Mouse (Mus musculus) heart, postnatal 10 days (tissue): ENCODE results near the gene Flt1. TPM values are rescaled to one million over a fixed set of nuclear protein-coding genes. Genes with fewer than 3 reads are reported as not detected.

Experiments used
- DNase-seq, 2 experiments: peaks; one replicate each; pipeline ENCODE4 v3.0.0; 2021
- intact Hi-C: fragments of 180-260 bp; cut with DNase I; formaldehyde crosslinking; loops from one replicate; pipeline ENCODE4 v1.15.1; 2025
- total RNA-seq, 2 experiments: library from RNA; stranded (reverse); gene quantifications; 2 replicates each; pipeline ENCODE4 v1.2.3; 2021

The Flt1 gene
- total RNA-seq, 2 experiments from 2014 or later = 53.6 to 56.0 TPM

DNA sequence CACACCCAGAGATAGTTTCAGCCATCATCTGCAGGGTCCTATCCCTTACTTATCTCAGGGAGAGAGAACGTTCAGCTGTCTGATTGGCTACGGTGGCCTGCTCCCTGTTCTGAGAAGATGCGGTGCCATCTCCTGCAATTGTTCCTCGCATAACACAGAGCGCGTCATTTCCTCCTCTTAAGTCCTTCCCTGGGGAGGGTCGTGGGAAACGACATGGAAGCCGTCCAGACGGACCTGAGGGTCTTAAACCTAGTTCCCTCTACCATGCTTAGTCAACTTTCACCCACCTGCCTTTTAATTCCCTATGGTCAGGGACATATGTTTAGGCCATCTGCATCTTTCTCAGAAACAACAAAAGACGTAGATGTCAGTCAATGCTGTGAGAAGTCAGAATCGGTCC, 46.5 kb downstream of the Flt1 start:
- intact Hi-C loops = no loop called here

DNA sequence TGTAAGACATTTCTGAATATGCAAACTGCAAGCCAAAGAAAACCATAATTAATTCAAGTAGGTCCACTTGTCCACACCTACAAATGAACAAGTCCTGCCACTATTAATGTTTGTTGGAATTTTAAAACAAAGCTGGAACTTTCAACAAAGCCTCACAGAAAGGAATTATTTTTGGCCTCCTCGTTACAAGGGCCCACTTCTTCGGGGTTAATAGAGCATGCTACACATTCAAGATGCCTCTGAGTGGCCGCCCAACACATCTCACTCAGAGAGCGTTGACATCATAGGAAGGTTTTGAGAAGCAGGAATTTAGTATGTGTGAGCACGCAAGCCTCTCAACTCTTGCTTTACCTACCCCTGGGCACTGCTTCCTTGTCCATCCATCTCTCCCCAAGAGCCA, 50.0 kb downstream of the Flt1 start:
- intact Hi-C loops = no loop called here
- DNase-seq = no peak

More for the DNA sequence above, 46.5 kb downstream of the Flt1 start:
- no peak for DNase-seq

DNA sequence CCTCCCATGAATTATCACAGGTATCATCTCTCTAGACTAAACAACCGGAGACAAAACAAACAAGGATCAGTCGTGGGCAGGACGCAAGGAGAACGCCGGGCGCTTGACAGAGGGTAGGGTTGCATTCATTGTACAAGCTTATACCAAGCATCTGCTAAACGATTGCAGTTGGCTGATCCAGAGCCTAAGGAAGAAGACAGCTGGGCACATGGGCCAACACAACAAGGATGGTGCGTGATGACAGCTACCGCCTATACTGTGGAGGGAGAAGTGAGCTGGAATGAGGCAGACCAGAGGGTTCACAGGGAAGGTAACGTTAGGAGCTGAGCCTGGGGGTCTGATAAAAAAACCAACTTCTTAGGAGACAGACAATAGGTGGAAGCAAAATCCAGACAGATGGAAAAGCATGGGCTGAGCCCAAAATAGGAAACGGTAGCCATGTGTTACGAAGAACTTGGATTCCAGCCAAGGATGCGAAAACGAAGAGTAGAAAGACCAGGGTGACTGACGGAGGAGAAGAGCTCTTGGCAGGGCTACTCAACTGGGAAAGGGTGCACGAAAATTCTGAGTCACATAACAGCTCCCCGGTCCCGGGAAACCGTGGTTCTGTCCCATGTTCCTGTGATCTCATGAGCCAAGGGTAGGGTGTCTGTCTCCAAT, 53.9 kb downstream of the Flt1 start:
- DNase-seq = peak; percentile 41 to 45
- intact Hi-C loops = no loop called here

DNA sequence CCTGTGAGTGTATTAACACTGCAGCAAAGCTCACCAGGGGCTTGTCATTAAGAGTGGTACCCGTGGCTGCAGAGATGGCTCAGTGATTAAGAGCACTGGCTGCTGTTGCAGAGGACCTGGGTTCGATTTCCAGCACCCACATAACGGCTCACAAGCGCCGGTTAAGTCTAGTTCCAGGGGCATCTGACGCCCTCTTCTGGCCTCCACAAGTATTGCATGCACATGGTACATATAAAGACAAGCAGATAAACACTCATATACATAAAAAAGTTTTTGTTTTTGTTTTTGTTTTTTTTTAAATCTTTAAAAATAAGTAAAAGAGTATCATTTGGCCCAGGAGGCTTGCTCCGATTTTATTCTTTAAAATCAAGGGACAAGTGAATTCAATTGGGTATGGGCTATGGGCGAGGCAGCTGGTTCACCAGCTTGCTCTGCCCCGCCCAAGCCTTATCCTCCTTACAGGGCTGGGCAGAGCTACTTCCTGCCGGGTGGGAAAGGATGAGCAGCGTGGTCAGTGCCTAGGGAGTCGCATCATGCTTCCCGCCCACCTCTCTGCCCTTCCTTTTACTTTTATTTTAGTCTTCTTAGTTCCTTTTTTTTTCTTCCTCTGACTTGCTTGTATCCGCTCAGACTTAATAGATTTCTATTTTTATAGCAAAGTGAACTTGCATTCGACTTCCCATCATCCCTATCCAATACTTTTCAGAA, 57.0 kb downstream of the Flt1 start:
- intact Hi-C loops = no loop called here
- no peak for DNase-seq

DNA sequence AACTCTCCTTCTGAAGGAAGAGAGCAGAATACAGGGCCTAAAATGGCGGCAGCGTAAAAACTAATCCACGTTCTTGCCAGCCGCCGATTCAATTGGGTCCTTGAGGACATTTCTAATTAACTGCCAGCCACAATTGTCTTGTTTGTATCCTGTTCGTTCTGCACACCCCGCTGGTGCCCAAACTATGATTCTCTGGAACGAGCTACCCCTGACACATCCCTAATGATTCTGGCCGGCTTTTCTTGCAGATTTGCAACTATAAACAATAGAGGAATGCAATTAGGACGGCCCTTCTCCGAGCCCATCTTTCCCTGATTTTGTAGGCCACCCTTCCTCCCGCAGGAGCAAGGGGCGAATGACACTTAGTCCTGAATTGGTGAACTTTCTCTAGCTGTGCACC, 59.9 kb downstream of the Flt1 start:
- intact Hi-C loops = no loop called here
- no peak for DNase-seq

DNA sequence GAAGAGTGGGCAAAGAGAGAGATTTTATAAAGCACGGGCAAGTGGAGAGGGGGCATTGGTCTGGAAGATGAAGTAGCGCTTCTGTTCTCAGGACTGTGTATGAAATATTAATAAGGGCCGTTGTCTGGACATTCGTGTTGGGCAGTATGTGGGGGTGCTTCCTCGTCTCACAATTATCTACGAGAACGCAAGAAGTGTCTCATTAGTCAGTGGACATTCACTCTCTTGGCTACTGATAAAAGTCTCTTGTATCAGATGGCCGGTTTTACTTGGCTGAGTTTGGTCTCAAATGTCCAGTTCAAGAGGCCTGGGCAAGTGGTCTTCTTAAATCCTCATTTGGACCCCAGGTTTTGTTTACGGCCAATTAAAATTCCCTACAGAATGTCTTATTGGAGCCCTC, 60.4 kb downstream of the Flt1 start:
- intact Hi-C loops = no loop called here
- DNase-seq = no peak

DNA sequence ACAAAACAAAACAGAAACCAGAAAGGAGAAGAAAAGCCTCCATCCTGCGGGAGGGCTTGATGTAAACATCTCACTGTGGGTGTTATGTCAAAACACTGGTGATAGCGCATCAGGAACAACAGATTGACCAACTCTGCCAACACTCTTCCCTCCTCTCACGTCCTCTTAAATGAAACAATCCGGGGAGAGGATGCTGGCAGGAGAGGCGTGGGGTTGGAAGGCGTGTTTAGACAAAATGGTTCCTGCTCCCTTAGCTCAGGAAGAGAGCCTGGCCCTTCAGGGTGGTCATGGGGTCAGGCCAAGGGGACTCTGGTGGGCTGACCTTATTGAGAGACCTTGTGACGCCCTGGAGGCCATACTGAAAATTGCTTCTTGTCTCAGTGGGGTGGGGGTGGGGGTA, 65.9 kb downstream of the Flt1 start:
- DNase-seq = no peak
- intact Hi-C loops = loop anchor here (5.0 kb wide), 1 partner anchor 62 kb away; no protein-coding TSS in a partner anchor

DNA sequence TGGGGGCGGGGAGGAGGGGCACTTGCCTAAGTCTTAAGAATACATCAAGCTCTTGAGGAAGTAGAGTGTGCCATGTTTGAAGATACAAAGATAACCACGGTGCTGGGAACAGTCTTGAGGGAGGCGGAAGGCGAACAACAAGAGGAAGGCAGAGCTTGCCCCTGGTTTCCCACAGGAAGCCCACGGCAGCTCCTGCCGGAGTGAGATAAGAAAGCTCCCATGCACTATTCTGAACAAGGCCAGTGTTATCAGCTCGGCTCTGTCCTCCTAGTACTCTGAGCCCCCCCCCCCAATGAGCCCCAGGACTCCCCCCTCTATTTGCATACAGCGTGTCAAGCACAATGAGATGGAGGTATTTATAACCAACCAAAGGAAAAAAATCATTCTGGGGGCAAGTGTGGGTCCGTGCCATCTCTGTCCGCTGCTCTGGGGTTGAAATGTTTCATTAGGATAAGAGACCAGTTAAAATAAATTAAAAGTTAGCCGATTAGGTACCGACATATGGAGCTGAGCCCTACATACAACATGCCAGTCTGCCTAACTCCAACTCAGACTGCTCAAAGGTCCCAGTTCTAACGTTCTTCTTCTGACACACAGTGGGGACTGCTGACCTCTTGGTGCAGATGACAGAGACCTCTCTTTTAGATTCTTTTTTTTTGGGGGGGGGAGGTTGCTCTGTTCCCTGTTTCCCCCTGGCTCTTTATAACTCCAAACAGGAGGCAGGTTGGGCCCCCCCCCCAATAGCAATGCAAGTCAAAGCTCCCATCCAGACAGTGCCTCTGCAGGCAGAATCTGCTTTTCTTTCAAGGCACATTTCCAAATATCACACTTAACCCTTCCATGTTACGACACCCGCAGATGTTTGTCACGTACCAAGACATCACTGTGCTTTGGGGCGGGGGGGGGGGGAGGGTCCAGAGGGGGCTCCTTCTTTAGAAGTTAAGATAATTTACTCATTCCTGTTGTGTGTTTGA, 67.6 kb downstream of the Flt1 start:
- peak; percentile 48 to 51 for DNase-seq
- intact Hi-C loops = loop anchor here (5.0 kb wide), 1 partner anchor 64 kb away; no protein-coding TSS in a partner anchor

DNA sequence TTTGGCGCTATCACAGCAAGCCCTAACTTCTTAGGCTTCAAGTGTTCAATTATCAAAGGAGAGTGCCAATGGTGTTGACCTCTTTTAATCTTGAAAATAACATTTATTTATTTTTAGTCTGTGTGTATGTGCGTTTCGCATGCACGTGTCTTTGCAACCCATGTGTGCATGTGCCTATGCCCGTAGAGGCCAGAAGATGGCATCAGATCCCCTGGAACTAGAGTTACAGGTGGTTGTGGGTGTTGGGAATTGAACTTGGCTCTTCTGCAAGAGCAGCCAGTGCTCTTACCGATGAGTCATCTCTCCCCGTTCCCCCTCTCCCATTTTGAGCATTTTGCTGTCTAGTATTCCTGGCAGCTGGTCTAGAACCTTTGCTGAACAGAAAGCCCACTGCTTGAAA, 70.0 kb downstream of the Flt1 start:
- no peak for DNase-seq
- intact Hi-C loops = loop anchor here (5.0 kb wide), 1 partner anchor 67 kb away; no protein-coding TSS in a partner anchor

DNA sequence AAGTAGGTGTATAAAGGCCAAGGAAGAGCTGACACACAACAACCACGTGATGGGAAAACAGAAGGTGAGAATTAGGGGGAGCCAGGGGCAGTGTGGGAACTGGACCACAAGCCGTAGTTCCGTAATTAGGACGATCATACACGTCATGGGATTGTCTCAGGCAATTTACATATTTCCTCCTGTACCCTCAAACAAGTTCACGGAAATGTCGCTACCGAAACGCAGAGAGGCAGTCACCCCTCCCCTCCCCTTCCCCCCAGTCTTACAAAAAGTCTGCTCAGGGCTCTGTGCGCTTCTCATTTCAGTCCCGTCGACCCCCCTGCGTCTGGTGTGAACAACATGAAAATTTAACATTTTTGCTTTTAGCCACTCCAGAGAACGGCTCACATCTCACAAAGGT, 74.6 kb downstream of the Flt1 start:
- intact Hi-C loops = no loop called here
- DNase-seq = no peak

DNA sequence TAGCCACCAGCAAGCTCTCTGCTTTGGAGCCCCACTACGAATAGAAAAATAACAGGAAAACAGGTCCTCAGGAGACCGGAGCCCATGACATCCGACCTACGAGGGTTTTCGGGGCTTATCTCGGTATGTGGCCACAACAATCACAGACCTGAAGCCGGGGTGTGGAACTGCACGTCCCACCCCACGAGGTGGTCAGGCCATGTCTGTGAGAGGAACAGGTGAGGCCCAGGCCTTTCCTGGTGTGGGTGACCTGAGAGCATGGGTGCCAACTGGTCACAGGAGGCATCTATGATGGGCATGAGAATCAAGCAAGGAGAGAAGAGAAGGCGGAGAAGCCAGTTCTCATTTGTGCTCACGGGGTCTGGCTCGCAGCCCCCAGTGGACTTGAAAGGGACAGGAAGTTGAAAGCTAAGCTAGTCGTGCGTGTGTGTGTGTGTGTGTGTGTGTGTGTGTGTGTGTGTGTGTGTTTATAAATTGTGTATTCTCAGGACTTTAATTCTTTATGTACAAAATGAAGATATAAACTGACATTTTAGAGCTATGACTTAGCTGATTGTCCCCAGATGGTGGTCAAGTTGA, 79.4 kb downstream of the Flt1 start:
- intact Hi-C loops = no loop called here
- DNase-seq = peak in 1 of 2 experiments; percentile 37

DNA sequence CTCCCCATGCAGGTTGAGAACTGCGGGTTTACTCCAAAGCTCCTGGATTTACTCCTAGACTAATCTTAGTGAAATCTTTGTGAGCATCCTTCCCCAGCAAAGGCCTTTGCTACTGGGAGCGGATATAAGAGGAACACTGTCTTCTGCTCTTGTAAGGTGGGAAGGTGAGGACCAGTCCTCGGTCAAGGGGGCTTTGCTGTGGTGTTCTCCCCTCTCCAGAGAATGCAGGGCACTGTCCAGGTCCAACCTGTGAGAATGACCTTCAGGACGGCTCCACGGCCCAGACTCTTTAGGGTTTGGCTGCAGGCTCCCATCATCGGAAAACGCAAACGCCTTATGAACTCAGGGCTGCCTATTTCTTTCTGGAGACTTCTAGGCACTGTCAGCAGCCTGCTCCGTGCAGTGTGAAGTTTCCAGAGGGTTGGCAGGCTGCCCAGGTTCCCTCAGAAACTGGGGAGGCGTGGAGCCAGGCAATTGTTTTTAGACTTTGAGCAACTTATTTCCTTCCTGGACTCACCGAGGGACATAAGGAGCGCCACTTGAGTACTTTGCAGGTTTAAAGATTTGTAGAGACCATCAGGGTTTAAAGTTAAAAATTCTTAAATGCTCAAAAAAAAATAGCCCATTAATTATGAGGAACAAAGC, 80.7 kb downstream of the Flt1 start:
- intact Hi-C loops = no loop called here
- peak; percentile 88 to 91 for DNase-seq

DNA sequence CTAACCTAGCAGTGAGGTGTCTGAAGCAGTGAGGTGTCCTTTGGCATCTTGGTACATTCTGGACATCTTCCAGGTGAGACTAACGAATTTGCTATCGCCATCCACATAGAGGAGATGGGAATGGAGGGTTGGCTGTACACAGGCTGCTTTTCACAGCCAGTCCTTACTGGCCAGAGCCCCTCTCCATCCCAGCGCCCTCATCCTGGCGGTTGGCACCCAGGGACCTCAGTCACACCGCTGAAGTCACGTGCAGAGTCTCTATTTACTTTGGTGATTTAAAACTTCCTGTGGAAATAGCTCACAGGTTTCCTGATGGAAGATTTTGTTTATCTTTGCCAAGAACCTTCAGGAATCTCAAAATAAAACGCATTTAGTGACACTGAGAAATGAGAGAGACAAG, 84.4 kb downstream of the Flt1 start:
- intact Hi-C loops = loop anchor here (5.0 kb wide), 1 partner anchor 59 kb away; no protein-coding TSS in a partner anchor
- no peak for DNase-seq

DNA sequence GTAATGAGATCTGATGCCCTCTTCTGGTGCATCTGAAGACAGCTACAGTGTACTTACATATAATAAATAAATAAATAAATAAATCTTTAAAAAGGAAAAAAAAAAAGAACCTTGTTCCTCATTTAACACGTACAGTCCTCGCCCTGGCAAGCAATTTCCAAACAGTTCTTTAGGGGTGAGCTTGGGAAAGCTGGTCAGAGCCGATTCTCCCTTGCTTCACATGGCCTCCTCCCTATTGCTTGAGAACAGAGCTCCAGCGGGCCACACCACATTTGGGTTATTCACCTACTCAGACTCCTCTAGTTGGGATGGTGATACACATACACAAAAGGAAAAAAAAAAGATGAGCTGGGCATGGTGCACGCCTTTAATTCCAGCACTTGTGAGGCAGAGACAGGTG, 85.9 kb downstream of the Flt1 start:
- DNase-seq = no peak
- intact Hi-C loops = loop anchor here (5.0 kb wide), 1 partner anchor 58 kb away; no protein-coding TSS in a partner anchor

DNA sequence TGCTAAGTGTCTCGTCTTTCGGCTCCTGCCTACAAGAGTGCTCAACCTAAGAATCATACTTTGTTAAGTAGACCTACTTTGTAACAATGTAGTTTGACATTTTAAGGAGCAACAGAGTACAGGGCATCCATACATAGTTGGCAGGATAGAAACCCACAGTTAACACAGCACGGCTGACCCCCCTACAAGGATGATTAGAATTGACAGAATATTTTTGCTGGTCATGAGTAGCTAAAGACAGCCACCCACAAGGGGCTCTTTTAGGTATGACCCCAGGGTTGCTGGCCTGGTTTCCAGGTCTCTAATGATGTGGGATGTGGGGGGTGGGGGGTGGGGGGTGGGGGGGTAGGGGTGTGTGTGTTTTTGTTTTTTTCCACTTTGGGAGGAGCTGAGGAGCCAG, 89.1 kb downstream of the Flt1 start:
- no peak for DNase-seq
- intact Hi-C loops = no loop called here

DNA sequence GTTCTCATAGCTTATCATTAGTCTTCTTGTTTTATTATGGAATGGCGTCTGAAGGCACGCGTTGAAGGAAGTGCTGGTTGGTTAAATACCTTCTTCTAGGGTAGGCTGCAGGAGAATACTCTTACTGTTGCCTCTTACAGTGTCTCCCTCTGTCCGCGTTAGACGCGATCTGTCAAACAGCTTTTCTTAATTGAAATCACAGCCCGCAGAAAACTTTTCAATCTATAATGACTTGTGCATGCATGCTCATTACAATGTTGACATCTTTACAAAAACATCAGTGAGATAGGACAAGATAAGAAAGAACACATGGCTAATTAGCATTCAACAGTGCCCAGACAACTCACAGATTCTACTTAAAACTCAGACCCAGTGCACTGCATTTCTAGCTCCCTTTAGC, 89.9 kb downstream of the Flt1 start:
- DNase-seq = no peak
- intact Hi-C loops = no loop called here

DNA sequence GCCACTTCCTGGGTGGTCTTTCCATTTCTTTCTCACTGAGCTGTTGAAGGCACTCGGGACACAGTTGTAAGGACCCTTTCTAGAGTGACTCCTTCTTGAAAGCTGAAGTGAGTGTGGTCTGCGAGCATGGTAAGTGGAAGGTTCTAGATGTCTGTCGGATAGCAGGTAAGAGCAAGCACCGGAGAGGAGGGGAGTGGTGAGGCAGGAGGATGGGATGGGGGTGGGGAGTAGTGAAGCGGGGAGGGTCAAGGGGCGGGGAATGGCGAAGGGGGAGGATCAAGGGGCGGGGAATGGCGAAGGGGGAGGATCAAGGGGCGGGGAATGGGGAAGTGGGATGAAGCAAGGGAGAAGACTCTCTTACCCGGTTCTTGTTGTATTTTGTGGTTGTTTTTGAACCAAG, 91.8 kb downstream of the Flt1 start:
- intact Hi-C loops = no loop called here
- DNase-seq = no peak

DNA sequence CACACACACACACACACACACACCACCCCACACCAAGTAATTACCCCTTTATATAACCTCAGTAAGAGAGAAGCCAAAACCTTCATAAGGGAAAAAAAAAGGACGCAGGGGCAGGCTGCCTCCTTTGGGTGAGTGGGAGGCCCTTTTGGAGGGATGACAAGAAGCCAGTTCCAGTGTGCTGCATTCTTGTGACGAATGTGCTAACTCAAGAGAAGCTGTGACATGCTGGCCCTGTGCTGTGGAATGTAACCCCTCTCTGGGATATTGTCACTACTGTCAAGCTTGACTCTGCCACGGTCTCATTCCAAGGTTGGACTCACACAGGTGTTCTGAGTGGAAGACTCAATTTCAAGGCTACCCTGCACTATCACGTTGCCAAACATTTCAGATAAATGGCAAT, 93.1 kb downstream of the Flt1 start:
- intact Hi-C loops = no loop called here
- DNase-seq = no peak

DNA sequence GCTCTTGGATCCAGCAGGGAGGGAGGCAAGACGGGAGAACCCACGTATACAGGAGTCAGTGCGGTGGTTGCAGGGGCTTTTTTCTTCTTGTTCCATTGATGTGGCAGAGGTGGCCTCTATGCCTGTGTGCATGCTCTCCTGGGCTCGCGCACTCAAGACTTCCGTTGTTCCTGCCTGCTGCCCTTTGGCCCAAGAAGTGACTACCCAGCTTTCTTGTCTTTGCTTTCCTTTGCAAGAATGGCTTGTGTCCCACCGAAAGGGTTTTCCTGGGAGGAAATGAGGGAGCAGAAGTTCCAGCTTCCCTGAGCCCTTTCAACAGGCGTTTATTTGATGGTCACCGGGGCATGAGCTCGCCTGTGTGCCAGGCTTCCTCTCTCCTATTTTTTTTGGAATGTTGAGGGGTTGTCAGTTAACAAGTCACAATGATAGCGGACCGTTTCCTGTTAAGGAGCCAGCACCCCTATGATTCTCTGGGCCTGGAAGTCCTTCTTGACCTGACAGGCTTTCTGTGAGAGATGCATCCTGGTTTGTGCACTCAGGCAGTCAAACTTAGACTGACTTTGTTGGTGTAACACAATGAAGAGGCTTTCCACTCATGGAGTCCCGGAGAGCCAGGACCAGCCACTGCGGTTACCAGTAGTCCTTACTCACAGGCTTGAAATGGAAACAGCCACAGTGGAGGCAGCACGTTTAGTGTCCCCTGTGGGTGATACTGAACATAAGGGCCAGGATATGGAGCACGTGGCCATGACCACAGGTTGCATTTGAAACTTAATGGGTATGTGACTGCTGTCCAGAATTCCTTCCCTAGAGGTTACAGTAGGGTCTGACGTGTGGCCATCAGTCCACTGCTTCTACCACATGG, 95.2 kb downstream of the Flt1 start:
- intact Hi-C loops = no loop called here
- DNase-seq = no peak
